Mouse (Mus musculus): ENCODE measurements at regions not wholly inside any gene's neighbourhood (a gene's known extent, or its start where the extent isn't known, plus 50 kb on each side); places are given as distances from the start of the nearest gene placed in this dataset.

DNA sequence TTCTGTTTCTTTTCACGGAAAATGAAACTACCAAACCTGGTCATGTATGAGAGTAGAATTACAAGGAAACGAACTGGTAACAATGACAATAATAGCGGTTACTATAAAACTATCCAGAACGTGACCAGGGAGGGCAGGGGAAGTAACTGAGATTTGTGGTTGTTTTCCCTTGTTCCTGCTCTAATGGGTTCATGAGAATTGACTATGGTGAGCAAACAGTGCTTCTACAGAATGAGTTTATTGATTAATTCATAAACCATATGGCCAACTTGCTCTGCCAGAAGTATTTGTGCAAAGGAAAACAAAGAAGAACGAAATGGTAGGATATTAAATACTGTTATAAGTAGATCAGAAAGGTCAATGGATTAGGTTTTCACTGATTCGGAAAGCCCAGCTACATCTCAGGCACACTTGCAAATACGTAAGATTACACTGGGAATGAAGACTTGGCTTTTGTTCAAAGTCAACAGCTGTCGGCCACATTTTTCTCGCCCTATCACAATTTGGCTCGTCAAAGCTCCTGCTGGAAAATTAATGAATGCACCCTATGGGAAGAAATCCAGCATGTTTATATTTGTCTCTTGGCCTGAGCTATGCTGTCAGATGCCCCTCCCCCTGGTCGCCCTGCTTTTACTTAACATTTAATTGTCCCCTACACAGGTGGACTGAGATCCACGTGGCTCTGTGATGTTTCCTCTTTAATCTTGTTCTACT is 73.6 kb upstream of the Tent5a start:
- no peak for TF ChIP-seq POLR2A (IDR thresholded peaks at IDR 0.05; ENCODE audit: insufficient read depth, low read depth, low read length)
- TF ChIP-seq CTCF (IDR thresholded peaks at IDR 0.05), result no peak

Data from heart, adult 2 months (tissue).